Mouse (Mus musculus) CH12.LX (cell line): ENCODE measurements around the gene Ccl7. TPM values are rescaled to one million over a fixed set of nuclear protein-coding genes. Genes with fewer than 3 reads are reported as not detected.

ENCODE experiments used
- DNase-seq: peaks from one replicate; pipeline ENCODE4 v3.0.0-alpha.2; 2013; ENCODE audit errors: extremely low read depth
- H3K27ac ChIP-seq: 2 replicates; pipeline ENCODE4 v1.5.1; 2012; ENCODE audit warnings: low read depth, mild to moderate bottlenecking, control low read depth, moderate library complexity; ENCODE audit not compliant: insufficient read depth
- H3K27me3 ChIP-seq: replicated peaks from 2 replicates; pipeline ENCODE3; 2012; ENCODE audit warnings: inconsistent platforms
- H3K36me3 ChIP-seq, 2 experiments: replicated peaks in 1 of 2; 2 replicates each; pipeline versions ENCODE3 to v1.6.1; 2012; ENCODE audit warnings: inconsistent platforms in 1 of 2, low read length in 1 of 2, mild to moderate bottlenecking in 1 of 2, mixed read lengths in 1 of 2, moderate library complexity in 1 of 2; ENCODE audit not compliant: control insufficient read depth in 1 of 2, insufficient read depth in 1 of 2
- H3K4me1 ChIP-seq, 2 experiments: 2 replicates each; pipeline ENCODE4 v1.6.1; 2012; ENCODE audit warnings: inconsistent platforms in 1 of 2, moderate library complexity in 1 of 2; ENCODE audit not compliant: insufficient read depth in 2 of 2, control insufficient read depth in 1 of 2
- H3K4me2 ChIP-seq: 2 replicates; pipeline ENCODE4 v1.6.1; 2012; ENCODE audit warnings: low read depth, mild to moderate bottlenecking, control low read depth; ENCODE audit not compliant: poor library complexity, insufficient read depth, severe bottlenecking
- H3K4me3 ChIP-seq, 3 experiments: fragments of 150-350 bp in 1 of 3; sonication (generic) in 1 of 3; replicated peaks in 1 of 3; 2 replicates each; pipeline versions ENCODE3 to v1.5.1; 2011 to 2012; ENCODE audit warnings: low read depth in 2 of 3, low read length in 2 of 3, mild to moderate bottlenecking in 2 of 3, moderate library complexity in 2 of 3, control low read depth in 1 of 3, improper control_type of control experiment in 1 of 3, inconsistent platforms in 1 of 3, mixed read lengths in 1 of 3; ENCODE audit not compliant: poor library complexity in 1 of 3
- H3K79me2 ChIP-seq: replicated peaks from 2 replicates; pipeline ENCODE4 v1.6.1; 2012; ENCODE audit warnings: mild to moderate bottlenecking, moderate library complexity; ENCODE audit not compliant: control insufficient read depth, poor library complexity, insufficient read depth, severe bottlenecking; ENCODE audit errors: extremely low read depth
- H3K9ac ChIP-seq: 2 replicates; pipeline ENCODE4 v1.6.1; 2012; ENCODE audit warnings: low read depth, mild to moderate bottlenecking, control low read depth, moderate library complexity; ENCODE audit not compliant: insufficient read depth
- H3K9me3 ChIP-seq: replicated peaks from 2 replicates; pipeline ENCODE3; 2012; ENCODE audit warnings: low read length, inconsistent platforms, mixed read lengths
- CHD1 ChIP-seq: IDR thresholded peaks from 2 replicates; pipeline ENCODE4 v1.6.1; 2012; ENCODE audit warnings: low read depth, low read length, improper control_type of control experiment, inconsistent platforms
- EP300 ChIP-seq: IDR thresholded peaks from 2 replicates; pipeline ENCODE4 v1.6.1; 2011; ENCODE audit warnings: low read length, improper control_type of control experiment
- ETS1 ChIP-seq: conservative IDR thresholded peaks from 2 replicates; pipeline ENCODE4 v1.6.1; 2012; ENCODE audit warnings: low read depth, mild to moderate bottlenecking, inconsistent platforms, low read length, improper control_type of control experiment, moderate library complexity
- IRF4 ChIP-seq: IDR thresholded peaks from 2 replicates; pipeline ENCODE4 v1.6.1; 2014; ENCODE audit warnings: low read depth, mild to moderate bottlenecking, inconsistent platforms, low read length, improper control_type of control experiment
- JUND ChIP-seq: conservative IDR thresholded peaks from 2 replicates; pipeline ENCODE4 v1.6.1; 2011; ENCODE audit warnings: low read depth, low read length, improper control_type of control experiment
- KAT2A ChIP-seq: IDR thresholded peaks from 2 replicates; pipeline ENCODE4 v1.6.1; 2012; ENCODE audit warnings: low read length, improper control_type of control experiment, inconsistent platforms; ENCODE audit not compliant: insufficient replicate concordance
- MAFK ChIP-seq: IDR thresholded peaks from 2 replicates; pipeline ENCODE4 v1.6.1; 2011; ENCODE audit warnings: low read length, improper control_type of control experiment; ENCODE audit not compliant: insufficient replicate concordance
- NELFE ChIP-seq: IDR thresholded peaks from 2 replicates; pipeline ENCODE4 v1.6.1; 2011; ENCODE audit warnings: low read depth, low read length, improper control_type of control experiment
- NRF1 ChIP-seq: IDR thresholded peaks from 2 replicates; pipeline ENCODE4 v1.6.1; 2014; ENCODE audit warnings: low read depth, mild to moderate bottlenecking, inconsistent platforms, low read length, improper control_type of control experiment, moderate library complexity
- PAX5 ChIP-seq: IDR thresholded peaks from 2 replicates; pipeline ENCODE4 v1.6.1; 2012; ENCODE audit warnings: low read length, inconsistent platforms, mixed read lengths
- POLR2A ChIP-seq: IDR thresholded peaks from 2 replicates; pipeline ENCODE4 v1.6.1; 2011; ENCODE audit warnings: low read depth, mild to moderate bottlenecking, improper control_type of control experiment, low read length
- RAD21 ChIP-seq: IDR thresholded peaks from 2 replicates; pipeline ENCODE4 v1.6.1; 2011; ENCODE audit warnings: low read depth, mild to moderate bottlenecking, low read length, improper control_type of control experiment, moderate library complexity
- RCOR1 ChIP-seq: conservative IDR thresholded peaks from 2 replicates; pipeline ENCODE4 v1.6.1; 2012; ENCODE audit warnings: low read depth, mild to moderate bottlenecking, inconsistent platforms, low read length, improper control_type of control experiment
- SIN3A ChIP-seq: IDR thresholded peaks from 2 replicates; pipeline ENCODE4 v1.6.1; 2012; ENCODE audit warnings: low read length, improper control_type of control experiment, inconsistent platforms
- TCF12 ChIP-seq: IDR thresholded peaks from 2 replicates; pipeline ENCODE4 v1.6.1; 2014; ENCODE audit warnings: low read depth, mild to moderate bottlenecking, inconsistent platforms, low read length, improper control_type of control experiment
- USF1 ChIP-seq: IDR thresholded peaks from 2 replicates; pipeline ENCODE4 v1.6.1; 2014; ENCODE audit warnings: low read depth, mild to moderate bottlenecking, inconsistent platforms, low read length, improper control_type of control experiment
- ZC3H11A ChIP-seq: IDR thresholded peaks from 2 replicates; pipeline ENCODE4 v1.6.1; 2012; ENCODE audit warnings: low read depth, mild to moderate bottlenecking, inconsistent platforms, low read length, improper control_type of control experiment
- ZMIZ1 ChIP-seq: IDR thresholded peaks from 2 replicates; pipeline ENCODE4 v1.6.1; 2012; ENCODE audit warnings: low read depth, mild to moderate bottlenecking, inconsistent platforms, low read length, improper control_type of control experiment
- ZNF384 ChIP-seq: IDR thresholded peaks from 2 replicates; pipeline ENCODE4 v1.6.1; 2012; ENCODE audit warnings: low read depth, low read length, improper control_type of control experiment, inconsistent platforms
- dilution Hi-C: fragments of 300-500 bp; cut with MboI; formaldehyde crosslinking; loops from 2 replicates; pipeline ENCODE4 v1.14.3; 2020; ENCODE audit warnings: low sequenced_read_pairs; ENCODE audit not compliant: extremely low pct_unique_long_range_greater_than_20kb, extremely low pct_ligation_motif_present
- in situ Hi-C: fragments of 300-500 bp; cut with MboI; formaldehyde crosslinking; loops from 3 replicates; pipeline ENCODE4 v1.14.3; 2019; ENCODE audit warnings: low sequenced_read_pairs, low pct_ligation_motif_present, low pct_unique_long_range_greater_than_20kb, mixed read lengths
- polyA plus RNA-seq: library from polyadenylated mRNA; unstranded; fragments of >175 nt; gene quantifications from 2 replicates; pipeline ENCODE4 v1.2.1, GENCODE M21; 2012; ENCODE audit warnings: low read depth; ENCODE audit not compliant: insufficient read length
- total RNA-seq, 2 experiments: library from RNA; depleted of rRNA; stranded (reverse); fragments of 300-350 nt in 1 of 2; fragments of >200 nt in 1 of 2; gene quantifications; 2 replicates each; pipeline ENCODE4 v1.2.3; 2012 to 2014

Ccl7 gene
- total and polyA plus RNA-seq, 3 experiments, result not detected

DNA sequence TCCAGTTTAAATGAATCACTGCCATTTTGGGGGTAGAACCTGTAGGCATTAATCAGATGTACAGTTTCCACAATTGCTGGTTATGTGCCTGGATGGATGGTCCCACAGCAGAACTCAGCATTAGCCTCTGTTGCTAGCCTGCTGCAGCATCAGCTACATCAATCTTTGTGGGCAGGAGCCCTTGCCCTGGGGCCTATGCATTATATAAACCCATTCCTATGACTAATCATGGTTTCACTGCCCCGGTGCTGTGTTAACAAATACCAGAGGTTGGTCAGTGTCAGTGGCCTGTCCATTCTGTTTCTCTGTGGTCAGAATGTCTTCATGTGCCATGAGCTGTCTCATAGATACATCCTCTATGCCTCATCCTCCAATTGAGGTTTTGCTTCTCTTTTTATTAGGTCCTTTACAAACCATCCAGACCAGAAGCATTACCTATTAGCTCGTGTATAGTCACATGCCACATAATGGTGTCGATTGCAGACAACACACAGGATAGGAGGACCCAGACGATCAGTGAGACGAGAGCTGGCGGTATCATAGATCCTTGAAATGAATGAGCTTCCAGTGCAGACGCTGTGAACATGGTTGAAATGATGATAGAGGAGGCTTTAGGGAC, 21.6 kb downstream of the Ccl7 start:
- Histone ChIP-seq H3K4me1 (peaks cover 0 to 3% of the 10 kb centered on the region in 2 experiments; a peak in 2 of 4 replicates), H3K4me2 (no peak overlapping the region), H3K79me2 (no peaks in the 10 kb centered on the region), H3K9ac (no peak overlapping the region), H3K4me3 (no peak overlapping the region), H3K36me3 (no peaks in the 10 kb centered on the region), H3K27me3 (peaks cover 29% of the 10 kb centered on the region), H3K27ac (no peak overlapping the region), H3K9me3 (no peaks in the 10 kb centered on the region)
- dilution Hi-C loops, result no loop called here
- no peak for TF ChIP-seq CHD1
- no peak for TF ChIP-seq PAX5
- TF ChIP-seq POLR2A, result no peak
- no peak for TF ChIP-seq USF1
- no peak for TF ChIP-seq EP300
- no peak for TF ChIP-seq JUND
- no peak for TF ChIP-seq TCF12
- TF ChIP-seq IRF4, result no peak
- no peak for TF ChIP-seq NRF1
- TF ChIP-seq ZMIZ1, result no peak
- TF ChIP-seq ETS1, result no peak
- no peak for TF ChIP-seq SIN3A
- no peak for TF ChIP-seq RCOR1
- no peak for TF ChIP-seq MAFK
- in situ Hi-C loops, result no loop called here
- DNase-seq, result no peak

- peaks cover 21% of the 10 kb centered on the region for H3K27me3 ChIP-seq
- dilution Hi-C loops, result no loop called here
- no peak for TF ChIP-seq ZC3H11A
- TF ChIP-seq POLR2A, result no peak
- no peak for TF ChIP-seq ETS1
- TF ChIP-seq NELFE, result no peak
- TF ChIP-seq ZNF384, result no peak
- no peak for TF ChIP-seq RCOR1
- TF ChIP-seq KAT2A, result no peak
- no peak for TF ChIP-seq RAD21
- no peak for TF ChIP-seq PAX5
- no peaks in the 10 kb centered on the region for H3K79me2 ChIP-seq
- H3K9me3 ChIP-seq, result peaks cover 3% of the 10 kb centered on the region
- no peak overlapping the region for H3K9ac ChIP-seq
- H3K4me1 ChIP-seq, result peaks cover 0 to 4% of the 10 kb centered on the region in 2 experiments; a peak in 2 of 4 replicates
- in situ Hi-C loops, result loop anchor here (10.0 kb wide), 1 partner anchor 104 kb away; no protein-coding TSS in a partner anchor
- no peaks in the 10 kb centered on the region for H3K36me3 ChIP-seq
- H3K4me3 ChIP-seq, result no peak overlapping the region
- DNase-seq, result no peak
- H3K27ac ChIP-seq, result no peak overlapping the region
- H3K4me2 ChIP-seq, result no peak overlapping the region
Observed at GRCm38 (mm10) chr11:82071076-82071475, 25.6 kb downstream of the Ccl7 start.
